ENCODE assay signal across 8 mouse cellular contexts in the genomic region with DNA sequence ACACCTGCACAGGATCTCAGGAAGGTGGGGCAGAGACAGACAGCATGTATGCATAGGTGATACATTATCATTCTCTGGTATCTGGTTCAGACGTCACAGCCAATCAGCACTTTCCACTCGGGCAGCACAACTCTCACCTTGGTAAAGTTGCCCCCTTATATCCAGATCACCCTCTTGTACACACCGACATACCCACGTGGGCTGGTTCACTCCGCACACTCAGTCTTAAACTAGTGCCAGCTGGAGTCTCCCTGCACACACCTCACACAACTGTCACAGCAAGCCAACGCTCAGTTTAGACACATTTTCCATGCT. TPM values are rescaled to one million over a fixed set of nuclear protein-coding genes. Genes with fewer than 3 reads are reported as not detected.
DNase-seq lines count a peak whose midpoint lies in the region; ATAC-seq and TF ChIP-seq lines count a peak whose summit lies in the region.

No protein-coding gene starts in this region.

- no peaks in the 10 kb centered on the region for H3K36me3 ChIP-seq in heart, embryonic 11.5 days (ENCODE audit: control insufficient read depth, insufficient read depth, low read length)
- H3K36me3 ChIP-seq in thymus, adult 2 months (ENCODE audit: control insufficient read depth, insufficient read depth, low read length) = no peaks in the 10 kb centered on the region
- no peaks in the 10 kb centered on the region for H3K36me3 ChIP-seq in liver, embryonic 14.5 days (replicated peaks; ENCODE audit: control insufficient read depth, insufficient read depth, low read depth)

- no peaks in the 10 kb centered on the region for H3K27me3 ChIP-seq in heart, embryonic 11.5 days (ENCODE audit: control insufficient read depth, insufficient read depth, low read length)
- peaks cover 3% of the 10 kb centered on the region; the same call in 1 of the 2 replicates for H3K27me3 ChIP-seq in thymus, adult 2 months (ENCODE audit: control insufficient read depth, insufficient read depth, low read length)
- H3K27me3 ChIP-seq in liver, embryonic 14.5 days (ENCODE audit: control insufficient read depth, insufficient read depth, low read length) = no peaks in the 10 kb centered on the region

- H3K4me1 ChIP-seq in heart, embryonic 11.5 days (ENCODE audit: control insufficient read depth, insufficient read depth, low read length) = peaks cover 18% of the 10 kb centered on the region
- no peaks in the 10 kb centered on the region for H3K4me1 ChIP-seq in thymus, adult 2 months (replicated peaks; ENCODE audit: control insufficient read depth, insufficient read depth, low read length)
- H3K4me1 ChIP-seq in liver, embryonic 14.5 days (replicated peaks; ENCODE audit: control insufficient read depth in 2 of 2, insufficient read depth in 2 of 2, low read length in 1 of 2) = peaks cover 0 to 14% of the 10 kb centered on the region in 2 experiments; a peak in 2 of 4 replicates

- no peak for TF ChIP-seq POLR2A in thymus, adult 2 months (IDR thresholded peaks at IDR 0.05; ENCODE audit: control insufficient read depth, extremely low read depth, insufficient read depth, low read length, poor library complexity)

- ATAC-seq in heart, embryonic 11.5 days (replicated peaks; ENCODE audit: insufficient number of reproducible peaks, low FRiP score, low TSS enrichment) = no peak
- ATAC-seq in liver, embryonic 14.5 days (ENCODE audit: insufficient read depth) = no peak

- 25% methylated on average over 6 of the region's 6 CpGs for WGBS in heart, embryonic 11.5 days (ENCODE audit: insufficient replicate concordance)
- 73% methylated on average over 6 of the region's 6 CpGs for WGBS in thymus, adult 2 months
- 47% methylated on average over 6 of the region's 6 CpGs for WGBS in liver, embryonic 14.5 days (ENCODE audit: insufficient replicate concordance)

- TF ChIP-seq CTCF in thymus, adult 2 months (IDR thresholded peaks at IDR 0.05; ENCODE audit: borderline replicate concordance, control insufficient read depth, extremely low read depth, insufficient read depth, low read length, poor library complexity) = no peak
- TF ChIP-seq CTCF in liver, embryonic 14.5 days (IDR thresholded peaks at IDR 0.05; ENCODE audit: low read depth) = no peak

- H3K4me2 ChIP-seq in heart, embryonic 11.5 days = peak overlapping the region; percentile 83
- peak overlapping the region; percentile 60 for H3K4me2 ChIP-seq in liver, embryonic 14.5 days (ENCODE audit: low read depth)

- H3K27ac ChIP-seq in heart, embryonic 11.5 days (ENCODE audit: low read depth, low read length) = peak overlapping the region; percentile 64
- no peak overlapping the region for H3K27ac ChIP-seq in thymus, adult 2 months (ENCODE audit: control insufficient read depth, insufficient read depth, low read length)
- H3K27ac ChIP-seq in liver, embryonic 14.5 days = no peak overlapping the region

- no peak for DNase-seq in heart, adult 18-20 months
- DNase-seq in thymus, adult 2 months = no peak
- DNase-seq in thymus, postnatal 36 days = no peak
- DNase-seq in liver, embryonic 14.5 days (ENCODE audit: low read depth in 3 of 3, low spot score in 3 of 3) = no peak
- no peak for DNase-seq in adrenal gland, adult 2 months
- DNase-seq in embryo, embryonic 10 days (ENCODE audit: low spot score) = no peak
- no peak for DNase-seq in urinary bladder, postnatal 10 days (ENCODE audit: low spot score)

- H3K9ac ChIP-seq in heart, embryonic 11.5 days (ENCODE audit: low read depth, low read length) = peak overlapping the region; percentile 85; the same call in 1 of the 2 replicates
- H3K9ac ChIP-seq in liver, embryonic 14.5 days (replicated peaks) = no peak overlapping the region

- no peaks in the 10 kb centered on the region for H3K9me3 ChIP-seq in heart, embryonic 11.5 days (replicated peaks; ENCODE audit: control insufficient read depth, low read length)
- H3K9me3 ChIP-seq in liver, embryonic 14.5 days (ENCODE audit: control insufficient read depth, low read length) = no peaks in the 10 kb centered on the region

- peak overlapping the region; percentile 62 for H3K4me3 ChIP-seq in heart, embryonic 11.5 days (ENCODE audit: low read depth, low read length)
- H3K4me3 ChIP-seq in thymus, adult 2 months (ENCODE audit: control insufficient read depth, insufficient read depth, low read length) = peak overlapping the region; percentile 34; the same call in 1 of the 2 replicates
- peak overlapping the region; percentile 22 to 52 for H3K4me3 ChIP-seq in liver, embryonic 14.5 days (ENCODE audit: insufficient read depth in 1 of 2, low read depth in 2 of 2, low read length in 2 of 2)

- no peak for TF ChIP-seq EP300 in liver, embryonic 14.5 days (IDR thresholded peaks at IDR 0.05; ENCODE audit: low read depth)

RNA-seq across cellular contexts. Expression of gene Tnfsf12, which starts 0.6 kb away (rescaled TPM):
- 4.4 TPM in 2 replicates for polyA plus RNA-seq in heart, embryonic 11.5 days (2014; fragmentation: Nextera tagmentation; extraction: Ambion mirVana)
- total RNA-seq in heart, adult 18-20 months (2021) = 10 to 100 TPM; 16.9 to 17.1 TPM
- 12.2 and 16.3 TPM in 2 replicates for polyA plus RNA-seq in thymus, adult 2 months (2012; rRNA removed)
- 3.7 and 4.3 TPM in 2 replicates for polyA plus RNA-seq in liver, embryonic 14.5 days (2012; rRNA removed)
- 2.6 and 3.1 TPM in 2 replicates for polyA plus RNA-seq in liver, embryonic 14.5 days (2014; fragmentation: Nextera tagmentation; extraction: Ambion mirVana)
- 10 to 100 TPM; 19.8 to 37.1 TPM for total RNA-seq in adrenal gland, adult 2 months (2021)
- polyA plus RNA-seq in adrenal gland, adult 2 months (2012; rRNA removed) = 44.7 and 57.4 TPM in 2 replicates

RNA-seq across cellular contexts. Expression of gene Tnfsfm13, which starts 0.9 kb away (rescaled TPM):
- 3.0 and 4.2 TPM in 2 replicates for polyA plus RNA-seq in heart, embryonic 11.5 days (2014; fragmentation: Nextera tagmentation; extraction: Ambion mirVana)
- total RNA-seq in heart, adult 18-20 months (2021) = 1 to 10 TPM; 2.5 to 4.1 TPM
- polyA plus RNA-seq in thymus, adult 2 months (2012; rRNA removed) = 2.7 and 3.4 TPM in 2 replicates
- 0.53 and 0.80 TPM in 2 replicates for polyA plus RNA-seq in liver, embryonic 14.5 days (2012; rRNA removed)
- polyA plus RNA-seq in liver, embryonic 14.5 days (2014; fragmentation: Nextera tagmentation; extraction: Ambion mirVana) = 0.70 and 1.7 TPM in 2 replicates
- total RNA-seq in adrenal gland, adult 2 months (2021) = 1 to 10 TPM; 3.1 to 7.0 TPM
- 12.7 and 18.9 TPM in 2 replicates for polyA plus RNA-seq in adrenal gland, adult 2 months (2012; rRNA removed)

RNA-seq across cellular contexts. Expression of gene Tnfsf13, which starts 9.4 kb away (rescaled TPM):
- 0.24 TPM in 1 of 2 replicates, not detected in the other for polyA plus RNA-seq in heart, embryonic 11.5 days (2014; fragmentation: Nextera tagmentation; extraction: Ambion mirVana)
- total RNA-seq in heart, adult 18-20 months (2021) = 1 to 10 TPM; 1.5 to 1.7 TPM
- 2.2 and 3.0 TPM in 2 replicates for polyA plus RNA-seq in thymus, adult 2 months (2012; rRNA removed)
- 0.21 and 0.26 TPM in 2 replicates for polyA plus RNA-seq in liver, embryonic 14.5 days (2012; rRNA removed)
- polyA plus RNA-seq in liver, embryonic 14.5 days (2014; fragmentation: Nextera tagmentation; extraction: Ambion mirVana) = 0.20 TPM in 1 of 2 replicates, not detected in the other
- total RNA-seq in adrenal gland, adult 2 months (2021) = 1 to 10 TPM; 1.6 to 2.4 TPM
- polyA plus RNA-seq in adrenal gland, adult 2 months (2012; rRNA removed) = 2.2 and 2.4 TPM in 2 replicates

RNA-seq across cellular contexts. Expression of gene Senp3, which starts 13.1 kb away (rescaled TPM):
- 70.2 and 81.4 TPM in 2 replicates for polyA plus RNA-seq in heart, embryonic 11.5 days (2014; fragmentation: Nextera tagmentation; extraction: Ambion mirVana)
- 10 to 100 TPM; 27.3 to 35.1 TPM for total RNA-seq in heart, adult 18-20 months (2021)
- 83.3 and 89.1 TPM in 2 replicates for polyA plus RNA-seq in thymus, adult 2 months (2012; rRNA removed)
- polyA plus RNA-seq in liver, embryonic 14.5 days (2012; rRNA removed) = 37.0 and 45.8 TPM in 2 replicates
- 21.0 and 24.5 TPM in 2 replicates for polyA plus RNA-seq in liver, embryonic 14.5 days (2014; fragmentation: Nextera tagmentation; extraction: Ambion mirVana)
- 10 to 100 TPM; 65.5 to 75.5 TPM for total RNA-seq in adrenal gland, adult 2 months (2021)
- polyA plus RNA-seq in adrenal gland, adult 2 months (2012; rRNA removed) = 34.3 and 37.5 TPM in 2 replicates

RNA-seq across cellular contexts. Expression of gene Eif4a1, which starts 22.8 kb away (rescaled TPM):
- polyA plus RNA-seq in heart, embryonic 11.5 days (2014; fragmentation: Nextera tagmentation; extraction: Ambion mirVana) = 530 and 592 TPM in 2 replicates
- 100 to 1,000 TPM; 185 to 188 TPM for total RNA-seq in heart, adult 18-20 months (2021)
- polyA plus RNA-seq in thymus, adult 2 months (2012; rRNA removed) = 669 and 722 TPM in 2 replicates
- polyA plus RNA-seq in liver, embryonic 14.5 days (2012; rRNA removed) = 312 and 420 TPM in 2 replicates
- polyA plus RNA-seq in liver, embryonic 14.5 days (2014; fragmentation: Nextera tagmentation; extraction: Ambion mirVana) = 316 TPM in 2 replicates
- total RNA-seq in adrenal gland, adult 2 months (2021) = 100 to 1,000 TPM; 509 to 543 TPM
- polyA plus RNA-seq in adrenal gland, adult 2 months (2012; rRNA removed) = 85.0 and 144 TPM in 2 replicates
